Mouse (Mus musculus) c-Kit-negative CD71-positive TER-119-positive erythroid progenitor cells, embryonic 14.5 days (primary cell): Measurements from ENCODE around the gene 1810013L24Rik.

Experiments
- DNase-seq: peaks from one replicate; pipeline ENCODE4 v3.0.0-alpha.2; 2013; ENCODE audit warnings: low read depth, low spot score

1810013L24Rik gene

DNA sequence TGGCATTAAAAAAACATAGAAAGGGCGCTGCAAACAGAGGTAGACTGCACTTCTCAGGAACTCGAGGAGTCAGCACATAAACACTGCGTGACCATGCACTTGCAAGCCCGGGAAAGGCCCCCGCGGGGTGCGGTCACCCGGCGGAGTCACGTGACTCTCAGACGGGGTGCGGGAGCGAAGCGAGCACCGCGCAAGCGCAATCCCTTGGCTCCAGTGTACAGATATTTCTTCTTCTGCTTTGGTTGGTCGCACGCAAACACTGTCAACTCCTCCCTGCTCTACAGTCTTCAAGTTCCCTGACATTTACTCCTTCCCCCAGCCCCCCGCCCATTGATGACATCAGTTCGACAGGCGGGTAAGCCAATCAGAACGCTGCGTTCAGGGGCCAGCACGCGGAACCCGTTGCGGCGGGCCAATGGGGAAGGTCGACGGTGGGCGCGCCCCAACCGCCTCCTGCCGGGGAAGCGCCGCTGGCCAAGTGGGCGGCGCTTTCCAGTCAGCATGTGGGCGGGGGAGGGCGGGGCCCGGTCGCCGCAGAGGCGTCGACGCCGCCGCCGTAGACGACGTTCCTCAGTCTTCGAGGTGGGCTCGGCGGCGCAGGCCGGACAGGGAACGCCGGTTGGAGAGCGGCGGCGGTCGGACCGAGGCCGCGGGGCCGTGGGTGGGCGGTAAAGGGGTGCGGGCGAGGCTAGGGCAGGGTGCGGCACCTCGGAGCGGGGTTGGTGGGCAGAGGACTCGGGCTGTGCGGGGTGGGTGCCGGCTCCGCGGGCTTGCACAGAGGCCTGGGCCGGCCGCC is at the start of gene 1810013L24Rik:
Gene 1810013L24Rik (plus strand): TSS at position 537 of the 796 bp plus-strand sequence.
- peak; percentile 97 for DNase-seq

DNA sequence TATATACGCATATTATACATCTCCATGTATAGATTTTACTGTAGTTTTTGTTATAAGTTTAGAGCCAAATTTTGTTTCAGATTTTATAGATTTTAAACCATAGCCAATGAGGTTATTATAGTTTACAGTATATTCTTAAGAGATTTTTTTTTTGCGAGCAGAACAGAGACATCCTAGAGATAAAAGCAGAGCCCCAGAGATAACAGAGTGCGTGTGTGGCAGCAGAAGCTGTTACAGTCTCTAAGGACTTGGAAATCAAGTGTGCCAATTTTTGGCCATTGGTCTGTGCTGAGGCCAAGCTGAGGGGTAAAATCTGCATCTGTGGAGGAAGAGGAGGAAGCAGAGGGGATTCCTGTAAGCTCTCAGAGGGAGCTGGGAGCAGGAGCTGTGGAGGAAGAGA is 49.7 kb upstream of the 1810013L24Rik start:
- no peak for DNase-seq

DNA sequence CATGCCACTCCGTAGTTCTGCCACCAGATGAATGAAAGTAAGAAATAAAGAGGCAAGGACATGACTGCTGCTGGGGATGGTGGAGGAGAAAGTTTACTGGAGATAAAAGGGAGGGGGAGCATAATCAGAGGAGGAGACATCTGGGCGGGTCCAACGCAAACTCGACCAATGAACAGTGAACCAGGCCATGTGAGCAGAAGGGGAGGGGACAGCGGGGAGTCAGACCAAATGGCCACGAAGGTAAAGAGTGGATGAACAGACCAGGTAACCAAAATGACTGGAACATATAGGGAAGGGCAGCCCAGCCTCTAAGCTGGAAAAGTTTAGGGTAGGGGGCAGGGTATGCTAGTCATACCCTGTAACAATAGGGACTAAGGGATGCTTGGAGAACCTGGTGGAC is 48.7 kb upstream of the 1810013L24Rik start:
- no peak for DNase-seq

DNA sequence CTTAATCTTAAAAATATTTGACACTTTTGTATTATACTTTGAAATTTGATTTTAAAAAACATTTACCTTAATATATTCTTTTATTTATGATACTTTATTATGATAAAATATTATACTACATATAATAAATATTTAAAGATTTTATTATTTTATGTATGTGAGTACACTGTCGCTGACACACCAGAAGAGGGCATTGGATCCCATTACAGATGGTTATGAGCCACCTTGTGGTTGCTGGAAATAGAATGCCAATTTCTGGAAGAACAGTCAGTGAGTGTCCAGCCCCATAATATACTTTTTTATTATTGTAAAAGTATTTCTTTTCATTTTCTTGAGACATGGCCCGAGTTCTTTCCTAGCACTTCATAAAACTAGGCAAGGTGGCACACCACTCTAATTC is 48.2 kb upstream of the 1810013L24Rik start:
- no peak for DNase-seq

DNA sequence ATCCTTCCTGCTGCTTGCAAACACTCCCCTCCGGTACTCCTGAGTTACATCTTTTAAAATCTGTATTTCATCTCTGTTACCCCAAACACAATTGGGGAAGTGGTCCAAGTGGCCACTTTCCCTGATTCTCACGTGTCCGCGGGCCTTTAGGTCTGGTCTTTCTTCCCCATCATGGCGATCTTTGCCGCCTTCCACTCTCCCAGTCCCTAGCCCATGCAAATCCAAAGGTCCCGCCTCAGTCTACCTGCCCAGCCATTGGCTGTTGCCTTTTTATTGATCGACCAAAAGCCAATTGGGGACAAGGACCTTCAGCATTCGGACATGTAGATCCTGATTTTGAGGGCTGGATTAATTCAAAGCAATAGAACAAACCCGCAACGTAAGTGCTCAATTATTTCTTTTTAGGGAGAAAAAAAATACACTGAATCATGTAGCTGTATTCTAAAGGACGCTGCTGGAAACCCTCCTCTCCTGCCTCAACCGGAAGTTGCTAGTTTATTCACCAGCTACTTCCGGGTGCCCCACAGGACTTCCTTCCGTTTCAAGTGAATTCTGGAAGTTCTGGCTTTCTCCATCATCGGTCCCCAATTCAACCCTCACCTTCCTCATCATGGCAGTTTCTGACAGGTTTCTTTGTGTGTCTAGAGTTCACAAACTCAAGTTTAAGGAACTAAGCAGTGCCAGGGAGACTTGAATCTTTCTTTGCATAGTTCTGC is 46.5 kb upstream of the 1810013L24Rik start:
- DNase-seq = no peak

DNA sequence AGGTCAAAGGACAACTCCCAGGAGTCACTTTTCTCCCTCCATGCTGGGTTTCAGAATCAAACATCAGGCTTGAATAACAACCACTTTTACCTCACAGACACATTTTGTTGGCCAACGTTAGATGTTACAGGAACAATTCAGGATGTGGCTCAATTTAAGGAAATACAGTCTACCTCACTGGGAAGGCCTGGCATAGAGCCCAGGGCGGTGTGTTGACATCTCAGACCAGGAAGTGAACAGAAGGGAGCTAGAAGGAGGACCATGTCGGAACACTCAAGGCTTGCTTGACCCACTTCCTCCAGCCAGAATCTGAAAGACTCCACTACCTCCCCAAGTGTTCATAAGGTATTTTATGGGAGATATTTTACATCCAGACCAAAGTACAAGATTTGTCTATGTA is 45.1 kb upstream of the 1810013L24Rik start:
- no peak for DNase-seq

DNA sequence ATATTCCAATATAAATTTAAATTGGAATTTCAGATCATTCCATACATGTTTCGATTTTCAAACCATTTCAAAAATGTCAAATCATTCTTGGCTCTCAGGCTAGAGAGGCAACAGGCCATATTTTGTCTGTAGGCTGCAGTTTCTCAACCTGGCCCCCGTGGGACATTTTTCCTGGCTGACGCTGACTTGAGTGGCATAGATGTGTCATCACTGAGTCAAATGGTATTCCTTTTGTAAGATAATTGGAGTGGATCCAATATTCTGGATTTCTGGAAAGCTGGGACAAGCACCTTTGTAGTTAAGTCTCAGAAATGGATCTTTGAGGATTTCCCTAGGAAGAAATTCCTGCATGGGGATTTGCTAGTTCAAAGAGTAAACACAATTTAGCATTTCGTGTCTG is 39.0 kb upstream of the 1810013L24Rik start:
- DNase-seq = no peak

DNA sequence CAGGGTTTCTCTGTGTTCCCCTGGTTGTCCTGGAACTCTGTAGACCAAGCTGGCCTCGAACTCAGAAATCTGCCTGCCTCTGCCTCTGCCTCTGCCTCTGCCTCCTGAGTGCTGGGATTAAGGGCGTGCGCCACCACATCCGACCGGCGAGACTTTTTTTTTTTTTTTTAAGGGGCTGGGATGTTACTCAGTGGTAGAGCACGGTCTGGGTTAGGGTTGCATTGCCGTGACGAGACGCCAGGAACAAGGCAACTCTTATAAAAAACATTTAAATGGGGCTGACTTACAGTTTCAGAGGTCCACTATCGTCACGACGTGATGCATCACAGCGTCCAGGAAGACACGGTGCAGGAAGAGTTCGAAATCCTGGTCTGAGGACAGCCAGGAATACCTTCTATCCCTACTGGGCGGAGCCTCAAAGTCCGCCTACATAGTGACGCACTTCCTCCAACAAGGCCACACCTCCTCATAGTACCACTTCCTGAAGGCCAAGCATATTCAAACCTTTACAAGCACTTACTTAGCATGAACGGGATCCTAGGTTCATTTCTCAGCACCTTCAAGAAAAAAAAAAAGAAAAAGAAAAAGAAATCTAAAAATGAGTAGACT is 37.8 kb upstream of the 1810013L24Rik start, which contains the start of gene Usp7:
Gene Usp7 (minus strand): TSS at position 360 of the 609 bp plus-strand sequence.
- DNase-seq = no peak

DNA sequence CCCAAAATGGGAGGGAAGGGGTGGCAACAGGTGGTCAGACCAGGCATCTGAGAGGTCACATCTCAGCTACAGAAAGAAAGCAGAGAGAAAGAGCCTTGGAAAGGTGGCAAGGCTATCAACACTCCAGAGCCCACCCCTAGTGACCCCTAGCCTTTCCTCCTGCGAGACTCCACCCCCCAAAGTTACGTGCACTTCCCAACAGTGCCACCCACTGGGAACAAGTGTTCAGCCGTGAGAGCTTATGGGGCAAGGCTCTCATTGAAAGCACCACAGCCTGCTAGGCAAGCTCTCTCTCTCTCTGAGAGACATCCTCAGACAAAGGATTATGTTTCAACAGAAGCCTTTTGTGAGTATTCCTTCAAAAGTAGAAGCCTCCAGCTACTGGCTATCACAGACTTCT is 34.9 kb upstream of the 1810013L24Rik start:
- DNase-seq = no peak

DNA sequence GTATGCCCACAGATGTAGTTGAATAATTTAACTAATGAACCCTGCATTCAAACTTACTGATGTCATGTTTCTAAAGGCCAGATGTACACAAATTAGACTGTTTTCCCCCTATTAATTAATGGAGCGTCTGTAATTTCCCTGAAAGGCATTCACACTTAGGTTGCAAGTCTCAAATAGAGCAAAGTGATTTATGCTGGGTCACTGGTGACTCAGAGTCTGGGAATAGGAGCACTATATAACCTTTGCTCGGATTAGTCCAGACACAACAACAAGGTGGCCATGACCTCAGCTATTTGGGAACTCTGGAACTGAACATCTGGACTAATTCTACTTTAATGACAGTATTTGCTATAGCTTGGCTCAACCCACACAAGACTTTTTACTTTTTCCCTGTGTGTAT is 34.0 kb upstream of the 1810013L24Rik start:
- DNase-seq = no peak

DNA sequence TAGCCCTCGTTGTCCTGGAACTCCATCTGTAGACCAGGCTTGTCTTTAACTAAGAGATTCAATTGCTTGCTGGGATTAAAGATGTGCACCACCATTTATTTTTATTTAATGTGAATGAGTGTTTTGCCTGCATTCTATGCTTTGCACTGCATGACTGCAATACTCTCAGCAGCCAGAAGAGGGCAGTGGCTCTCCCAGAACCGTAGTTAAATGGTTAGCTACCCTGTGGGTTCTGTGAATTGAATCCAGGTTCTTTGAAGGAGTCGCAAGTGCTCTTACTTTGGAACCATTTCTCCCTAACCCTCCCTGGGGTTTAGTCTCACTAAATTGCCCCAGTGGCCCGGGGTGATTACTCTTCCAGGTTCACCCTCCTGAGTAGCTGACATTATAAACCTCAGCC is 23.2 kb upstream of the 1810013L24Rik start:
- DNase-seq = peak; percentile 71

DNA sequence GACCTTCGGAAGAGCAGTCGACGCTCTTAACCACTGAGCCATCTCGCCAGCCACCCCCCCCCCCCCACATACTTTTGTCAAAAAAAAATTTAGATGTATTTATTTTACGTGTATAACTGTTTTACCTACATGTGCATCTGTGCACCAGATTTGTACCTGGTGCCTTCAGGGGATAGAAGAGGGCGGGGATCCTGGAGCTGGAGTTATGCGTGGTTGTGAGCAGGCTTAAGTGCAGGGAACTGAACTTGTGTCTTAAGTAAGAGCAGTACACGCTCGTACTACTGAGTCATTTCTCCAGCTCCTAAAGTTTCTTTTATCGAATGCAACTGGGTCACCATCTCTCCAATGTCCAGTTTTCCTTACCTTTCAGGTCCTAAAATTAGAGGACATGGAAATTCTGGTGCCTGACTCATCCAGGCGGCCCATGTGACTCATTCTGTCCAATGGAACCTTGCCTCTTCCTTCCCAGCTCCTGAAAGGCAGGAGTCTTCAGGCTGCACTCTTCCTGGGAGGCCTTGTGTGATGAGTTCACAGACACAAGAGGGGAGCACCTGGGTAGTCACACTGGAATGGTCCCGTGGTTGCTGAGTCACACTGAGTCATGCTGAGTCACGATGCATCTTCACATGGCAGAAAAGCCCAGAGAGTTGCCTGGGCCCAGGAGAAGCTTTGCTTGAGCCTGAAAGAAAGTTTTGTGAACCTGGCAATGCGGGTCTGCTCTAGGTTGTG is 19.3 kb upstream of the 1810013L24Rik start:
- peak; percentile 100 for DNase-seq

DNA sequence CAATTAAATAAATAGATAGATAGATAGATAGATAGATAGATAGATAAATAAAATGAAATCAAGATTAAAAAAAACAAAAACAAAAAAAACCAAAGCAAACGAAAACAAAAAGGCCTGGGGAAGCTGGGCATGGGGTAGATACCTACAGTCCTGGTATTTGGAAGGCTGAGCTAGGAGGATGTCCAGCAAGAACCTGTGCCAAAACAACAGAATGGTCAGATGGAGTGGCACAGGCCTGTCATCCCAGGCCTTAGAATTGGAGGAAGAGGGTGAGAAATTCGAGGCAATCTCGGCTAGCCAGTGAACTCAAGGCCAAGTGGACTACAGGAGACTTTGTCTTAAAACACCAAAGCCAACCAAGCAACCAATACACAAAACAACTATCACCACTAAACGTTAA is 12.0 kb upstream of the 1810013L24Rik start:
- DNase-seq = no peak

DNA sequence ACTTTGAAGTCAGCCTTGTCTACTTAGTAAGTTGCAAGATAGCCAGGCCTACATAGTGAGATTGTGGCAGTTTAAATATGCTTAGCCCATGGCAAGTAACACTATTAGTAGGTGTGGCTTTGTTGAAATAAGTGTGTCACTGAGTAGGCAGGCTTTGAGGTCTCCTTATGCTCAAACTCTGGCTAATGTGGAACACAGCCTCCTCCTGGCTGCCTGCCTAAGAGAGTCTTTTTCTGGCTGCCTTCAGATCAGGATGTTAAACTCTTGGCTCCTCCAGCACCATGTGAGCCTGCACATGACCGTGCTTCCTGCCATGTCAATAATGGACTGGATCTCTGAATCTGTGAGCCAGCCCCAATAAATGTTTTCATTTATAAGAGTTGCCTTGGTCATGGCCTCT is 8.5 kb upstream of the 1810013L24Rik start:
- DNase-seq = no peak

DNA sequence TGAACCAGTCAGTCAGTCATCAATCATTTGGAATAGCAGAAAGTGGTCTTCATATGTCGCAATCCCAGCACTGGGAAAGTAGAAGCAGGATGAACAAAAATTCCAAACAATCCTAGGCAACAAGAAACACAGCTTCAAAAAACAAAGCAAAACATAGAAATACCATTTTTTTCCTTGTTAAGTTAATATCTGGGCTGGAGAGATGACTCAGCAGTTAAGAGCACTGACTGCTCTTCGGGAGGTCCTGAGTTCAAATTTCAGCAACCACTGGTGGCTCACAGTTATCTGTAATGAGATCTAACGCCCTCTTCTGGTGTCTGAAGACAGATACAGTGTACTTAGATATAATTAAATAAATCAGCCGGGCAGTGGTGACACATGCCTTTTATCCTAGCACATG is 7.3 kb upstream of the 1810013L24Rik start:
- no peak for DNase-seq

DNA sequence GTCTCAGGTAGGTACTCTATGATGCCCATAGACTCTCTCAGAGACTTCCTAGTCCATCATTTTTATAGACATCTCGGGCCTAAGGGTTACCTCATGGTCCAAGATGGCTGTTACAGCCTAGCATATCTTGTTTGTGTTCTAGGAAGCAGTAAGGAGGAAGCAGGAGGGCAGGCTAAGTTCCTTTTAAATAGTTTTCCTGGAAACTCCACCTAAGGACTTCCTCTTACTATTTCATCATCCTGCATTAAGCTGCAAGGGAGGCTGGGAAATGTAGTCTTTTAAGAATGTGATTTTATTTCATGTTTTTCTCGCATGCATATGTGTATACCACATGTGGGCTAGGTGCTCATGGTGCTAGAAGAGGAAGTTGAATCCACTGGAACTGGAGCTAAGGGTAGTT is 6.2 kb upstream of the 1810013L24Rik start:
- DNase-seq = peak; percentile 73

DNA sequence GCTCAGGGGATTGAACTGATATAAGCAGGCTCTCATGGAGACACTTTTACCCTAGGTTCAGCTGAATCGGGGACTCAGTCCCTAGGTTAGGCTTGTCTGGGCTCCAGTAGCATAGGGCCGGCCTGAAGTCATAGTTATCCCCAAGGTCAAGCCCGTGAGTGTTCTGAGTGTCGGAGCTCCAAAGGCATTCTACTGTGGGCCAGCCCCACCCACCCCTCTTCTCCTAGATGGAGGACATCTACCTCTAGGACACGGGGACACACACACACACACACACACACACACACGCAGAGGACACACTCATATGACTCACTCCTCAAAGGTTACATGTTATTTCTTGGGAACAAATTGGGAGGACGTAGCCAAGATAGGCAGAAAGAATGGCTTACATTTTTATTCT is 2.5 kb upstream of the 1810013L24Rik start:
- no peak for DNase-seq

DNA sequence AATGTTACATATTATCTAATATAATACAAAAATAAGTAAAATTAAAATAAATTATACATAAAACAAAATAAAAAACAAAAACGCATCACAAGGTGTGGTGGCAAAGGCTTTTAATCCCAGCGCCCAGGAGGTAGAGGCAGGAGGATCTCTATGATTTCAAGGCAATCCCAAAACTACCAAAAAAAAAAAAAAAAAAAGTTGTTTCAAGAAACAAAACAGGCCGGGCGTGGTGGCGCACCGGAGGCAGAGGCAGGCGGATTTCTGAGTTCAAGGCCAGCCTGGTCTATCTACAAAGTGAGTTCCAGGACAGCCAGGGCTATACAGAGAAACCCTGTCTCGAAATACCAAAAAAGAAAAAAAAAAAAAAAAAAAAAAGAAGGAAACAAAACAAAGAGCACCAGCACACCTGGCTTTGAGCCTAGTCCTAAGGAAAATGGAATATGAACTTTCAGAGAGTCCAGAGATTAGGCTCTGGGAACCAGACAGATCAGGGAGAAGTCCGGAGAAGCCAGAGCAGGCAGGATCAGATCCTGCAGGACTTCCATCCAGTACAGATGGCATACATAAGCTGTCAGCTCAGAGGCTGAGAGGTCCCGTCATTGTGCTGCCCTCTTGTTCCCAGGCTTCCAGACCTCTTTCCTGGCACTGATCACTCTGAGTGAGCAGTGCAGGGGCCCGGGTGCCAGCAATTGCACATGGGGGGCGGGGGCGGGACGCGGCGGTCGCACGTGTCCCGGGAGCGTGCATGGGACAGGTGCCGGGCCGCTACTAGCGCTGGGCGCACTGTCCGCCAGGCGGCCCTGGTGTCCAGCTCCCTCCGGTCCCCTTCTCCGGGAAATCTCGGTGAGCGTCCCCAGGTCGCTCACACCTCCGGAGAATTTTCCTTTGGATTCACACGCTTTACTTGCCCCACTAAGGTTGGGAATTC is 1.0 kb upstream of the 1810013L24Rik start:
- DNase-seq = no peak

DNA sequence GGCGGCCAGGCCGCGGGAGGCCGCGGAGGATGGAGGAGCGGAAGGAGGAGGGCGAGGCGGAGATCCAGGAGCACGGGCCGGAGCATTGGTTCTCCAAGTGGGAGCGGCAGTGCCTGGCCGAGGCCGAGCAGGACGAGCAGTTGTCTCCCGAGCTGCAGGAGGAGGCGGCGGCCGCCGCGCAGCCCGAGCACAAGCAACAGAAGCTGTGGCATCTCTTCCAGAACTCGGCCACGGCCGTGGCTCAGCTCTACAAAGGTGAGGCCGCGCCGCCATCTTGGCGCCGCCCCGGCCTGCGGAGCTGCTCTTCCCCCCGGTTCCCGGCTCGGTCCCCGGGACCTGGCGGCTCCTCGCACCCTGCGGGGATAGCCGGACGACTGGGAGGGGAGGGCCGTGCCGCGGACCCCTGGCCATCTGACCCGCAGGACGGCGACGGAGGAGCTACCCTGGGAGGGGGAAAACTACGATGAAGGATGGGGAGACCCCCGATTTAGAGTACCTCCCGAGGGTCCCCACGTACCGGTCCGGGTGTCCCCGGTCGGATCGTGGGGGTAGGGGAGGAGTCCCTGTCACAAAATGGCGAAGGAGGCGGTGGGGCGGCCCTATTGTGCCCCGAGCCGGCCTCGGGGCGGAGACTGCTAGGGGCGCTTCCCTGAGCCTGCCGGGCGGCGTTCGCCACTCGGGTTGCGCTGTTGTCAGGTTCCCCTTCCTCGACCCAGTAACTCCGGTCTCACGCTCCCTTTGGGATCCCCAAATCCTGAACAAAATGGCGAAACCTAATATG is 721 bp downstream of the 1810013L24Rik start:
- DNase-seq = no peak

DNA sequence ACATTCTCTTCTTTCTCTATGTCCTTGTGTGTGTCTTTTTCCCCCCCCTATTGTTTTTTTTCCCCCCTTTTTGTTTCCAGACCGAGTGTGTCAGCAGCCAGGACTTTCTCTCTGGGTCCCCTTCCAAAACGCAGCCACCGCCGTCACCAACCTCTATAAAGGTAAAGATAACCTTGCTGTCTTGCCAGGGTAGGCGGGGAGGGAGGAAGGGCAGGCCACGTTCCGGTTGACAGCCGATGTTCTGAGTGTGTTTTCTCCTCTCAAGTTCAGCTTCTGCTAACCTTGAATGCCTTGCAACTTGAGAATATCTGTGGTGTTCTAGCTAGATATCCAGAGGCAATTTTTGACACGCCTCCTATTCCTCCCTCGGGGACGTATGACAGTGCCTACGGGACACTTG is 1.3 kb downstream of the 1810013L24Rik start:
- DNase-seq = no peak
